Mouse (Mus musculus): Measurements from ENCODE around the gene Gtf3c1. TPM values are rescaled to one million over a fixed set of nuclear protein-coding genes. Genes with fewer than 3 reads are reported as not detected.

Gene Gtf3c1
- polyA plus RNA-seq, 1 experiment from 2014 or later = 51.0 TPM

GRCm38 (mm10) chr7:125597516-125598347 lies 109.8 kb downstream of the Gtf3c1 start:
- WGBS = 82% methylated on average over 11 of the region's 11 CpGs
- H3K4me3 ChIP-seq = no peak overlapping the region
- H3K27ac ChIP-seq = no peak overlapping the region
- H3K9ac ChIP-seq = no peak overlapping the region
- H3K4me2 ChIP-seq (replicated peaks) = no peak overlapping the region
- no peaks in the 10 kb centered on the region for H3K9me3 ChIP-seq (replicated peaks)
- no peaks in the 10 kb centered on the region for H3K36me3 ChIP-seq
- no peaks in the 10 kb centered on the region for H3K27me3 ChIP-seq
- H3K4me1 ChIP-seq = no peaks in the 10 kb centered on the region
- no peak for ATAC-seq (ENCODE audit: low FRiP score)

DNA sequence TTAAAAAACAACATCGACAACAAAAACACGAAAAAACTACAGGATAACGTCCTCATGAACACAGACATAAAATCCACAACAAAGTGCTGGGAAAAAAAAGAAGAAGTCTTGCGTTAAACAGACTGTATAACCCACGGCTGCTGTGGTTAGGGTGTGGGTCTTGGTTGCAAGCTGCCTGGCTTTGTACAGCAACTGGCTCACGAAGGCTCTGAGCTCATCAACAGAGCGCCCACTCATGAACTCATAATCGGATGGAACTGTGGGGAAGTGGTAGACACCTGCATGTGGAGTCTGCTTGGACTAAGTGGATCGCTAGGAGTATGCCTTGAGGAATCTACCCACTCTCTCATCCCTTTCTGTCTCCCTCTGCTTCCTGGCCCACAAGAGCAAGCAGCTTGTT lies 110.5 kb downstream of the Gtf3c1 start:
- no peak for ATAC-seq (ENCODE audit: low FRiP score)
- Histone ChIP-seq H3K4me3 (no peak overlapping the region), H3K4me1 (no peaks in the 10 kb centered on the region), H3K36me3 (no peaks in the 10 kb centered on the region), H3K27me3 (no peaks in the 10 kb centered on the region), H3K27ac (no peak overlapping the region), H3K9ac (no peak overlapping the region), H3K9me3 (replicated peaks) (no peaks in the 10 kb centered on the region), H3K4me2 (replicated peaks) (no peak overlapping the region)
- 91% methylated on average over 9 of the region's 9 CpGs for WGBS

GRCm38 (mm10) chr7:125596406-125596805 lies 111.2 kb downstream of the Gtf3c1 start:
- Histone ChIP-seq H3K4me2 (replicated peaks) (no peak overlapping the region), H3K27me3 (no peaks in the 10 kb centered on the region), H3K4me1 (no peaks in the 10 kb centered on the region), H3K36me3 (no peaks in the 10 kb centered on the region), H3K4me3 (no peak overlapping the region), H3K9me3 (replicated peaks) (no peaks in the 10 kb centered on the region), H3K9ac (no peak overlapping the region), H3K27ac (no peak overlapping the region)
- WGBS = 76% methylated on average over 3 of the region's 3 CpGs
- no peak for ATAC-seq (ENCODE audit: low FRiP score)

DNA sequence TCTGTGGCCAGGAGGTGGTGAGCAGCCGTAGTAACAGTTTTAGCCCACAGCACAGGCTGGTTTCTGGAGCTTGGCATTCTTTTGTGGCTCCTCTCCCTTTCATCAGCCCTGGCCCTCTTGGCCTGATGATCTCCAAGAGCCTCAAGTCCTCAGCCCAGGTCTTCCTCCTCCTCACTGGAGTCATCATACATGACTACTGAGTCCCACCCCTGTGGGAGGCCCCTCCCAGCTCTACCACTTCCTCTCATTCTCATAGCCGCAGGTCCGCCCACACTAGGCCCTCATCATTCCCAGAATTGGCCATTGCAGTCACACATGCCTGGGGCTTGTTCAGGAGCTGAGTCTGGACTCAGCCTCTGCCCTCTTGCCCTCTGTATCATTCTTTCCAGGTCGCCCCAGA lies 113.7 kb downstream of the Gtf3c1 start:
- Histone ChIP-seq H3K36me3 (no peaks in the 10 kb centered on the region), H3K4me2 (replicated peaks) (no peak overlapping the region), H3K27me3 (no peaks in the 10 kb centered on the region), H3K9me3 (replicated peaks) (no peaks in the 10 kb centered on the region), H3K27ac (no peak overlapping the region), H3K4me1 (no peaks in the 10 kb centered on the region), H3K9ac (no peak overlapping the region), H3K4me3 (no peak overlapping the region)
- 90% methylated on average over 4 of the region's 4 CpGs for WGBS
- ATAC-seq (ENCODE audit: low FRiP score) = no peak

Other genes with a start within 250 kb of the Gtf3c1 start
- gene Nsmce1, start 216.2 kb downstream of the Gtf3c1 start, polyA plus RNA-seq (2016; fragmentation: Nextera tagmentation; extraction: Ambion mirVana) = 93.6 and 107 TPM in 2 replicates
- gene Il4ra, start 155.7 kb downstream of the Gtf3c1 start, polyA plus RNA-seq (2016; fragmentation: Nextera tagmentation; extraction: Ambion mirVana) = 5.4 and 7.3 TPM in 2 replicates
- gene Il21r, start 104.4 kb downstream of the Gtf3c1 start, polyA plus RNA-seq (2016; fragmentation: Nextera tagmentation; extraction: Ambion mirVana) = 0.30 and 0.57 TPM in 2 replicates
- 11.3 and 15.0 TPM in 2 replicates for gene D430042O09Rik, start 108 bp upstream of the Gtf3c1 start, polyA plus RNA-seq (2016; fragmentation: Nextera tagmentation; extraction: Ambion mirVana)